Mouse (Mus musculus) CD8-positive naive resting alpha-beta T cell, adult 2 months (primary cell): Measurements from ENCODE around the gene Apeh.

Experiments used
- DNase-seq, 2 experiments: peaks; one replicate each; pipeline ENCODE4 v3.0.0; 2022; ENCODE audit warnings: low read depth in 2 of 2, low spot score in 2 of 2

Apeh gene

GRCm38 (mm10) chr9:108052885-108053664 lies 41.3 kb downstream of the Apeh start, which contains the start of gene Amigo3:
TSS of gene Amigo3 (plus strand) at chr9:108053159.
- DNase-seq = peak; percentile 92 to 97

DNA sequence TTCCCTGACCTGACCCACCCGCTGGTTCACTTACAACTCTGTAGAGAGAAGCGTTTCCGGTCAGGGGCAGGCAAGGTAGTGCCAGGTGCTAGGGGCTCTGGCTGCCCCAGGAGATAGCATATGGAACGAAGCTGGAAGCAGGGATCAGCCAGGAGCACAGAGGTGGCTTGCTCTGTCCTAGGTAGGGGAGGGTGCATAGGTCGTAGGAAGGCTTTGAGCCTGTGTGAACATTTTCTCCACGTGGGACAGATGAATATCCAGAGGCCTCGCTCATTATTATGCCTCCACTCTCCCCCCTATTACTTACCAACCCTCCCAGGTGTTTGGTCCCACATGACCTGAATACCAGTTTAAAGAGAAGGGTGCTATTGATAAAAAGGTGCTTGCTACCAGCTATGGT lies 42.0 kb downstream of the Apeh start:
- DNase-seq = no peak

DNA sequence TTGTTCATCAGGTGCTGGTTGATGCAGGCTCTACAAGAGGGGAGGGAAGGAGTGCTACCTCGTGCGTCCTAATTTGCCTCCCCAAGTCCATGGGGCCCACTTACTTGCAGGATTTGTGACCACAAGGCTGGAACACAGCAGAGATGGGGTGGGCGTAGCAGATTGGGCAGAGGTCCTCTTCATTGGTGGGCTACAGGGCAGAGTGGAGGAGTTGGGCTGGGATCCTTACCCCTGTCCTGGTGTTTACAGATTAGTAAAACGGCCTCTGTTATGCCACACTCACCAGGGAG lies 42.5 kb downstream of the Apeh start:
- DNase-seq = no peak

DNA sequence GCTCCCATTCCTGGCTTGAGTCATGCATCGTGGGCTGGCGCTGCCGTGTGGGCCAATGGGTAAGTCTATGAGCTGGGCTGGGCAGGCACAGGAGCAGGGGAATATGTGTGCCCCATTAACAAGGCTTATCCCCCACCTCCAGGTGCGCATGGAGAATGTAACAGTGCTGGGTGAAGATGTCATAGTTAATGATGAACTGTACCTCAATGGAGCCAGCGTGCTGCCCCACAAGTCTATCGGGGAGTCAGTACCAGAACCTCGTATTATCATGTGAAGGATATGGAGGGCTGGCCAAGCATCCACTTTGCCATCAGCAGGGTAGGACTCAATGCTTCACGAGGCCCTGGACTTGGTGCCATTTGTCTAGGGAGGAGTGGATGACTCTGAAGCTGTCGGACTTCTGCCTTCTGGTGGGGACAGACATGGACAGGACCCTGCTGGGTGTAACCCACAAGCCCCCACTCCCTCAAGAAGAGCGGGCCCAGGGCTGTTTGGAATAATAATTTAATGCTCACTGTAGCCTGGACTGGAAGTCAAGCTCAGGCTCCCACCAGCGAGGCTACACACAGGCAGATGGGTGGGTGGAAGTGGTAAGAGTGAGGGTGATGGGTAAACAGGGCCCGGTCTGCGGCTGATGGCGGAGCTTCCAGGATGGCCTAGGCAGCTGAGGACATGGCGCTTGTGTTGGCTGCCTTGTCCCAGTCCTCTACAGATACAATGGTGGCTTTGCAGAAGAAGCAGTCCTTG lies 43.0 kb downstream of the Apeh start:
- DNase-seq = no peak

DNA sequence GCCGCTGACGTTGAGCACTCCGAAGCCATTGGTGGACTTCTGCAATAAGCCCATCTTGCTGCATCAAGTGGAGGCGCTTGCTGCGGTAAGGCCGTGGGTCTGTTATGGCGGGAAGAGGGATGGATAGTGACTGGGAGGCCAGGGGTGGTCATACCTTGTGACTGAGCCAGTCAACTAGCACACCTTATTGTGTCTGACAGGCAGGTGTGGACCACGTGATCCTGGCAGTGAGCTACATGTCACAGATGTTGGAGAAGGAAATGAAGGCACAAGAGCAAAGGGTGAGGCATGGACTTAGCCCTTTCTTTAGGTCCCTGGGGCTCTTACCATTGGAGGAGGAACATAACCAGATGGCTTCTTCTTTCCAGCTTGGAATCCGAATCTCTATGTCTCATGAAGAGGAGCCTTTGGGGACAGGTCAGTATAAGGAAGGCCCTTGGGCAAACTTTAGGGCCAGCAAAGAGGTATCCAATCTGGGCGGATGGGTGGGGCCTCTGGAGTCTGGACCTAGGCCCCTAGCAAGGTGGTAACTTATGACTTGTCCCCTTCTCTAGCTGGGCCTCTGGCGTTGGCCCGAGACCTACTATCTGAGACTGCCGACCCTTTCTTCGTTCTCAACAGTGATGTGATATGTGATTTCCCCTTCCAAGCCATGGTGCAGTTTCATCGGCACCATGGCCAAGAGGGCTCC lies 44.7 kb downstream of the Apeh start:
- DNase-seq = no peak

DNA sequence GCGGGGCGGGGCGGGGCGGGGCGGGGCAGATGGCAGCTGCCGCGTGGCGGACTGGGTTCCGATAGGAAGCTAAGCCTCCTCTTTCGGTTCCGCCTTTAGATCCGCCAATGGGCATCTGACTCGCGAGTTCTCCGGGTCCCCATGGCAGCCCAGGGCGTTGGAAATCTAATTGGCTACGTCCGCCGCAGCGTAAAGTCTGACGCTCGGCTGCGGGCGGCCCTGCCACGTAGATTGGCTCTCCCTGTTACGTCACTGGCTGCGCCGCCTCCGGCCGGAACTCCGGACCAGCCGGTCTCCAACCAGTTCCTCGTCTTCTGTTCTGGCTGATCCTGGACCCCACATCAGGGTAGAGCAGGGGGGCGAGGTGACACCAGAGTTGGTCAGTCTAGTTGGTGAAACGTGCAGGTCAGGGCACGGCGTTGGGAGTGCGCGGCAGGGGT lies 45.4 kb downstream of the Apeh start, which contains the start of gene Gmppb:
Gmppb (plus strand) TSS at position 227 of the 440 bp plus-strand sequence.
- DNase-seq = peak; percentile 92 to 93

DNA sequence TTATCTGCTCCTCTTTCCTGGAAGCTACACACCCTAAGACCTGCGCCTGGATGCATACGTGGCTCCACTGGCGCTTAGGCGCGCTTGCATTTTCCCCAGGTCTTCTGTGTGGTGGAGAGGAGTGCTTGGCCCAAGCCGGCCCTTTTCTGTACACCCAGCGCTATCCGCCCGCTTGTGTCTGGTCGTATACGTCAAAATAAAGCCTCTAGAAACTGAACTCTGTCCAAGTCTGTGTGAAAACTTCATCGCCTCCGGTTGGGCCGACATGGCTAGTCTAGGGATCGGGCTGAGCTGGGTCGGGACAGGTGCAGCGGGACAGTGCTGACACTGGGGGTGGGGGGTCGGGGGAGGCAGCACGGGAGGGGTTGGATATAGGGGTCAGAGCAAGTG lies 45.8 kb downstream of the Apeh start:
- peak in 1 of 2 experiments; percentile 19 for DNase-seq

GRCm38 (mm10) chr9:108047601-108048565 lies 46.5 kb downstream of the Apeh start:
- DNase-seq = no peak

- no peak for DNase-seq
Measured at GRCm38 (mm10) chr9:108046582-108046981, 47.8 kb downstream of the Apeh start.

GRCm38 (mm10) chr9:108044751-108045492 lies 49.5 kb downstream of the Apeh start:
- no peak for DNase-seq
